Mouse (Mus musculus): ENCODE measurements at regions not wholly inside any gene's neighbourhood (a gene's known extent, or its start where the extent isn't known, plus 50 kb on each side); places are given as distances from the start of the nearest gene placed in this dataset.
A peak's percentile ranks its signal among the peaks of the same experiment; 100 is the strongest.

DNA sequence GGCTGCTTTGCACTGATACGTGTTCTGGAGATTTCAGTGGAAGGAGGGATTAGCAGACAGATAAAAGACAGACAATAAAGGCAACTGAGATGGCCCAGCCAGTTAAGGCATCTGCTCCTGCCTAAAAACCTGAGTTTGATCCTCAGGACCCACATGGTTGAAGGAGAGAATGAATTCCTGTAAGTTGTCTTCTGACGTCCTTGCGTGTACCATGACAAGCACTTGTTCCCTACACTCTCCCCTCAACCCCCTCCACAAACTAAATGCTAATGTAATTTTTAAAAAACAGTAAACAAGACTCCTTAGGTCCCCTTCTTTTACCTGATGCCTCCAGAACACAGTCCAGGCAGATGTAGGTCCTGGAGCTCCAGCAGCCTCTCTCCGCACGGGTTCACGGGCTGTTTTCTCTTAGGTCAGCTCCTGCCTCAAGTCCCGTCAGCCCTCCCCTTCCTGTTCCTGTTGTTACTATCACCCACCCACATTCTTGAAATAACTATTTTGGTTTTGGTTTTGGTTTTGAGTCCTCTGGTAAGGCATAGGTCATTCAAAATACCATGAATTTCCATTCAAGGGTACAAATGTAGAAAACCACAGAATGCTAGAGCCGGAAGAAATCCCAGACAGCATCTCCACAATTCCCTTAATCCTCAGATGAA, 71.3 kb upstream of the Tgif1 start (continued):
- peak; percentile 41 for TF ChIP-seq ZNF384 (IDR thresholded peaks at IDR 0.05; ENCODE audit: low read depth, low read length)
- TF ChIP-seq ZMIZ1 (IDR thresholded peaks at IDR 0.05; ENCODE audit: low read depth, low read length) = peak; percentile 89
- TF ChIP-seq POLR2AphosphoS2 (IDR thresholded peaks at IDR 0.05; ENCODE audit: low read depth, low read length) = no peak
- TF ChIP-seq E2F4 (IDR thresholded peaks at IDR 0.05; ENCODE audit: insufficient replicate concordance, low read depth, low read length) = 0 out of 2 replicates have a peak, but pooled peaks have one; percentile 57
- TF ChIP-seq NELFE (IDR thresholded peaks at IDR 0.05; ENCODE audit: low read depth, low read length) = peak; percentile 75
- TF ChIP-seq GABPA (IDR thresholded peaks at IDR 0.05; ENCODE audit: insufficient replicate concordance, low read depth, low read length) = no peak
- TF ChIP-seq EP300 (IDR thresholded peaks at IDR 0.05; ENCODE audit: low read length) = peak; percentile 82
- no peak for TF ChIP-seq RAD21 (IDR thresholded peaks at IDR 0.05; ENCODE audit: low read depth, low read length)
- peak; percentile 77 for TF ChIP-seq ELF1 (IDR thresholded peaks at IDR 0.05; ENCODE audit: low read depth, low read length)
- TF ChIP-seq CTCF (conservative IDR thresholded peaks at IDR 0.05 in 1 of 2, IDR thresholded peaks at IDR 0.05 in 1 of 2; ENCODE audit: low read depth in 2 of 2, low read length in 2 of 2) = no peak
- TF ChIP-seq MAZ (IDR thresholded peaks at IDR 0.05; ENCODE audit: low read depth, low read length) = no peak; the same call in 1 of the 2 replicates
- no peak for TF ChIP-seq UBTF (IDR thresholded peaks at IDR 0.05; ENCODE audit: low read depth, low read length)
- peak; percentile 49; the same call in 1 of the 2 replicates for TF ChIP-seq KAT2A (IDR thresholded peaks at IDR 0.05; ENCODE audit: insufficient replicate concordance, low read length)
- TF ChIP-seq BHLHE40 (IDR thresholded peaks at IDR 0.05; ENCODE audit: low read depth, low read length) = peak; percentile 88
- TF ChIP-seq ZKSCAN1 (IDR thresholded peaks at IDR 0.05; ENCODE audit: borderline replicate concordance, low read depth, low read length) = no peak
- TF ChIP-seq MAFK (IDR thresholded peaks at IDR 0.05; ENCODE audit: insufficient replicate concordance, low read length) = peak; percentile 75
- TF ChIP-seq SIN3A (IDR thresholded peaks at IDR 0.05; ENCODE audit: low read length) = peak; percentile 92
- no peak for TF ChIP-seq CHD1 (IDR thresholded peaks at IDR 0.05; ENCODE audit: low read depth, low read length)

DNA sequence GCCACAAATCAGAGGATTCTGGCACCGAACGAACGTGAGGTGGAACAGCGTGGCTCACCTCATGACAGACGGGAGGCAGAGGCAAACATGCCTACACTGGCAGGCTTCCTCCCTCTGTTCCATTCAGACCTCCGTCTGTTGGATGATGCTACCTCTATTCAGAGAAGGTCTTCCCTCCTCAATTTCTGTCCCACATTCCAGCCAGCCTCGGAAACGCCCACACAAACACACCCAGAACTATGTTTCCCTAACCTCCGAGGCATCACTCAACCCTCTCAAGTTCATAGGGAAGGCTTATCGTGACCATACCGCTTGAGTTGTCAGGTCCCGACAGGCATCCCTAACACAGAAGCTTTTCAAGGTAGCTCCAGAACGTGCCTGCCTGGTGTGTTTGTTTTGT, 68.3 kb upstream of the Tgif1 start:
- Histone ChIP-seq H3K27me3 (replicated peaks) (no peaks in the 10 kb centered on the region), H3K36me3 (replicated peaks in 1 of 2; ENCODE audit: control insufficient read depth in 1 of 2, insufficient read depth in 1 of 2, low read length in 1 of 2) (peaks cover 52 to 64% of the 10 kb centered on the region in 2 experiments), H3K4me2 (ENCODE audit: insufficient read depth, low read depth, poor library complexity, severe bottlenecking) (no peak overlapping the region), H3K4me3 (replicated peaks in 1 of 3; ENCODE audit: low read depth in 2 of 3, low read length in 2 of 3, poor library complexity in 1 of 3) (no peak overlapping the region), H3K9me3 (replicated peaks; ENCODE audit: low read length) (no peaks in the 10 kb centered on the region), H3K9ac (ENCODE audit: insufficient read depth, low read depth) (no peak overlapping the region), H3K27ac (ENCODE audit: insufficient read depth, low read depth) (no peak overlapping the region), H3K4me1 (ENCODE audit: control insufficient read depth in 1 of 2, insufficient read depth in 2 of 2) (peaks cover 8 to 41% of the 10 kb centered on the region in 2 experiments), H3K79me2 (replicated peaks; ENCODE audit: control insufficient read depth, extremely low read depth, insufficient read depth, poor library complexity, severe bottlenecking) (peaks cover 32% of the 10 kb centered on the region)
- dilution Hi-C loops (cut with MboI; ENCODE audit: extremely low pct_ligation_motif_present, extremely low pct_unique_long_range_greater_than_20kb, low sequenced_read_pairs) (no loop called here), in situ Hi-C loops (cut with MboI; ENCODE audit: low pct_ligation_motif_present, low pct_unique_long_range_greater_than_20kb, low sequenced_read_pairs) (no loop called here)
- TF ChIP-seq TCF12 (IDR thresholded peaks at IDR 0.05; ENCODE audit: low read depth, low read length) = no peak
- TF ChIP-seq UBTF (IDR thresholded peaks at IDR 0.05; ENCODE audit: low read depth, low read length) = no peak
- no peak for TF ChIP-seq MAX (IDR thresholded peaks at IDR 0.05; ENCODE audit: low read length)
- no peak for TF ChIP-seq POLR2AphosphoS2 (IDR thresholded peaks at IDR 0.05; ENCODE audit: low read depth, low read length)
- TF ChIP-seq CHD2 (IDR thresholded peaks at IDR 0.05; ENCODE audit: low read length) = no peak
- no peak for TF ChIP-seq ZKSCAN1 (IDR thresholded peaks at IDR 0.05; ENCODE audit: borderline replicate concordance, low read depth, low read length)
- TF ChIP-seq HCFC1 (IDR thresholded peaks at IDR 0.05; ENCODE audit: low read depth, low read length) = no peak
- no peak for TF ChIP-seq TBP (conservative IDR thresholded peaks at IDR 0.05; ENCODE audit: low read depth, low read length)
- TF ChIP-seq POLR2A (IDR thresholded peaks at IDR 0.05; ENCODE audit: low read depth, low read length) = no peak
- TF ChIP-seq JUND (conservative IDR thresholded peaks at IDR 0.05; ENCODE audit: low read depth, low read length) = no peak
- TF ChIP-seq USF1 (IDR thresholded peaks at IDR 0.05; ENCODE audit: low read depth, low read length) = no peak
- TF ChIP-seq E2F4 (IDR thresholded peaks at IDR 0.05; ENCODE audit: insufficient replicate concordance, low read depth, low read length) = no peak
- no peak for TF ChIP-seq KAT2A (IDR thresholded peaks at IDR 0.05; ENCODE audit: insufficient replicate concordance, low read length)
- no peak for TF ChIP-seq CHD1 (IDR thresholded peaks at IDR 0.05; ENCODE audit: low read depth, low read length)
- no peak for TF ChIP-seq SIN3A (IDR thresholded peaks at IDR 0.05; ENCODE audit: low read length)
- no peak for TF ChIP-seq ZMIZ1 (IDR thresholded peaks at IDR 0.05; ENCODE audit: low read depth, low read length)
- no peak for TF ChIP-seq MYC (IDR thresholded peaks at IDR 0.05; ENCODE audit: low read depth, low read length)
- no peak for DNase-seq (ENCODE audit: extremely low read depth)
